Mouse (Mus musculus): ENCODE data around the gene Armh1.

- TF ChIP-seq CTCF (IDR thresholded peaks at IDR 0.05; ENCODE audit: control insufficient read depth, insufficient read depth, insufficient read length) = peak; percentile 67
- no peak for TF ChIP-seq MAX (IDR thresholded peaks at IDR 0.05)
Observed at GRCm38 (mm10) chr4:117210147-117211074, 41.5 kb downstream of the Armh1 start.
